Mouse (Mus musculus) stomach, postnatal 0 days (tissue): ENCODE measurements around the gene Tpst1.

Experiments
- CTCF ChIP-seq: IDR thresholded peaks from 2 replicates; pipeline ENCODE4 v1.5.1; 2016; ENCODE audit warnings: antibody characterized with exemption, low read depth, mild to moderate bottlenecking, moderate library complexity
- EP300 ChIP-seq: optimal IDR thresholded peaks from 2 replicates; pipeline ENCODE3; 2016; ENCODE audit warnings: antibody characterized with exemption

DNA sequence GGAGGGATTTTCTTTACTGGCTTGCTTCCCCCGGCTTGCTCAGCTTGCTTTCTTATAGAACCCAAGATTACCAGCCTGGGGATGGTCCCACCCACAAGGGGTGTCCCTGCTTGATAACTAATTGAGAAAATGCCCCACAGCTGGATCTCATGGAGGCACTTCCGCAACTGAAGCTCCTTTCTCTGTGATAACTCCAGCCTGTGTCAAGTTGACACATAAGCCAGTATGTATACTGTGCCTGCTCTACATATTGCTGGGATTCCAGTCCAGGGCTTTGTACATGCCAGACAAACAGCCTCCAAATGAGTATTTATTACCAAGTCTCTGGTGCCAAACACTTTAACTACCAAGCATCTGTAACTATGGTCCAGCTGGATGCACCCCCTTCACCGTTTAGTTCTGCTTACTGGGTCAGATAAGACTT, 5.3 kb upstream of the Tpst1 start:
- TF ChIP-seq CTCF (no peak), EP300 (no peak)
